Comparison of ENCODE assay signal across 8 mouse cellular contexts in genomic region chr4:43030780-43031230, GRCm38 (mm10). TPM values are rescaled to one million over a fixed set of nuclear protein-coding genes. Genes with fewer than 3 reads are reported as not detected.
DNase-seq lines count a peak whose midpoint lies in the region; ATAC-seq and TF ChIP-seq lines count a peak whose summit lies in the region.

No protein-coding gene starts in this region.

- DNase-seq in layer of hippocampus, adult 2 months (ENCODE audit: low spot score in 2 of 2): peak in 1 of 2 experiments; percentile 38
- DNase-seq in layer of hippocampus, postnatal 10 days (ENCODE audit: low spot score in 2 of 2): no peak
- DNase-seq in MEL (ENCODE audit: low read depth, low spot score): peak; percentile 57
- DNase-seq in forebrain, embryonic 10.5 days (ENCODE audit: extremely low spot score, low spot score): no peak
- DNase-seq in kidney, postnatal 10 days: peak; percentile 66
- no peak for DNase-seq in midbrain, embryonic 14.5 days
- DNase-seq in adrenal gland, adult 2 months: no peak
- DNase-seq in cerebellum, postnatal 10 days: no peak

- peak overlapping the region; percentile 88 for H3K9ac ChIP-seq in MEL (ENCODE audit: control insufficient read depth, low read depth, low read length, poor library complexity, severe bottlenecking)
- H3K9ac ChIP-seq in midbrain, embryonic 14.5 days (replicated peaks; ENCODE audit: low read length): peak overlapping the region; percentile 65

- peak overlapping the region; percentile 87 for H3K4me2 ChIP-seq in midbrain, embryonic 14.5 days (ENCODE audit: low read length)

- peak overlapping the region; percentile 91 for H3K27ac ChIP-seq in layer of hippocampus, adult 2 months
- peak overlapping the region; percentile 75 for H3K27ac ChIP-seq in MEL (ENCODE audit: control insufficient read depth, low read depth, low read length)
- peak overlapping the region; percentile 96 for H3K27ac ChIP-seq in forebrain, embryonic 10.5 days
- H3K27ac ChIP-seq in midbrain, embryonic 14.5 days (replicated peaks; ENCODE audit: low read depth, low read length): peak overlapping the region; percentile 92

- no peak for TF ChIP-seq CTCF in layer of hippocampus, adult 2 months (conservative IDR thresholded peaks at IDR 0.05)
- TF ChIP-seq CTCF in MEL (IDR thresholded peaks at IDR 0.05 in 2 of 3, conservative IDR thresholded peaks at IDR 0.05 in 1 of 3; ENCODE audit: control insufficient read depth in 1 of 3, insufficient read depth in 1 of 3, low read depth in 2 of 3, low read length in 3 of 3, poor library complexity in 1 of 3, severe bottlenecking in 1 of 3): no peak

- peaks cover 16% of the 10 kb centered on the region for H3K79me2 ChIP-seq in MEL (ENCODE audit: control insufficient read depth, insufficient read depth, low read length, poor library complexity)

- peaks cover 4 to 9% of the 10 kb centered on the region in 2 experiments; a peak in 3 of 4 replicates for H3K4me1 ChIP-seq in MEL (ENCODE audit: control insufficient read depth in 1 of 2, insufficient read depth in 2 of 2, low read length in 2 of 2)
- H3K4me1 ChIP-seq in forebrain, embryonic 10.5 days: peaks cover 33% of the 10 kb centered on the region
- peaks cover 22% of the 10 kb centered on the region for H3K4me1 ChIP-seq in midbrain, embryonic 14.5 days (ENCODE audit: control insufficient read depth, insufficient read depth, low read length)

- ATAC-seq in midbrain, embryonic 14.5 days (ENCODE audit: low FRiP score, low TSS enrichment): peak; percentile 32

- no peaks in the 10 kb centered on the region for H3K9me3 ChIP-seq in MEL (replicated peaks; ENCODE audit: insufficient read depth, low read length)
- H3K9me3 ChIP-seq in forebrain, embryonic 10.5 days: no peaks in the 10 kb centered on the region
- no peaks in the 10 kb centered on the region for H3K9me3 ChIP-seq in midbrain, embryonic 14.5 days (ENCODE audit: control insufficient read depth, low read length)

- H3K36me3 ChIP-seq in MEL (ENCODE audit: control insufficient read depth in 1 of 2, insufficient read depth in 2 of 2, low read length in 2 of 2): peaks cover 1 to 5% of the 10 kb centered on the region in 2 experiments; a peak in 3 of 4 replicates
- peaks cover 72% of the 10 kb centered on the region for H3K36me3 ChIP-seq in forebrain, embryonic 10.5 days (replicated peaks)
- peaks cover 64% of the 10 kb centered on the region for H3K36me3 ChIP-seq in midbrain, embryonic 14.5 days (ENCODE audit: control insufficient read depth, insufficient read depth, low read length)

- no peak for TF ChIP-seq POLR2A in MEL (IDR thresholded peaks at IDR 0.05; ENCODE audit: control insufficient read depth in 1 of 2, insufficient read depth in 1 of 2, low read depth in 1 of 2, low read length in 2 of 2, poor library complexity in 1 of 2)

- H3K27me3 ChIP-seq in MEL (ENCODE audit: control insufficient read depth in 1 of 2, insufficient read depth in 2 of 2, low read length in 2 of 2): no peaks in the 10 kb centered on the region
- no peaks in the 10 kb centered on the region for H3K27me3 ChIP-seq in forebrain, embryonic 10.5 days (ENCODE audit: poor library complexity, severe bottlenecking)
- H3K27me3 ChIP-seq in midbrain, embryonic 14.5 days (ENCODE audit: control insufficient read depth, insufficient read depth, low read length): no peaks in the 10 kb centered on the region

- WGBS in forebrain, embryonic 10.5 days: 1% methylated on average over 28 of the region's 28 CpGs
- 2% methylated on average over 28 of the region's 28 CpGs for WGBS in midbrain, embryonic 14.5 days

- TF ChIP-seq RAD21 in MEL (IDR thresholded peaks at IDR 0.05; ENCODE audit: low read depth, low read length): no peak

- no peak for TF ChIP-seq EP300 in MEL (IDR thresholded peaks at IDR 0.05; ENCODE audit: low read depth in 1 of 2, low read length in 2 of 2)

- H3K4me3 ChIP-seq in layer of hippocampus, adult 2 months: peak overlapping the region; percentile 93
- H3K4me3 ChIP-seq in MEL (ENCODE audit: control insufficient read depth in 1 of 2, insufficient read depth in 1 of 2, low read depth in 2 of 2, low read length in 2 of 2): peak overlapping the region; percentile 84 to 93
- peak overlapping the region; percentile 87 for H3K4me3 ChIP-seq in forebrain, embryonic 10.5 days
- H3K4me3 ChIP-seq in midbrain, embryonic 14.5 days (replicated peaks; ENCODE audit: low read depth, low read length): peak overlapping the region; percentile 51

TF ChIP-seq in MEL, 35 proteins besides CTCF, POLR2A, EP300 and RAD21 (continues in another document):
- no peak for TF ChIP-seq SIN3A (IDR thresholded peaks at IDR 0.05; ENCODE audit: low read length)
- no peak for TF ChIP-seq ZC3H11A (IDR thresholded peaks at IDR 0.05; ENCODE audit: low read depth, low read length)
- no peak for TF ChIP-seq CHD1 (IDR thresholded peaks at IDR 0.05; ENCODE audit: low read depth, low read length)
- no peak for TF ChIP-seq MAFK (IDR thresholded peaks at IDR 0.05; ENCODE audit: borderline replicate concordance, low read depth, low read length)
- TF ChIP-seq KAT2A (conservative IDR thresholded peaks at IDR 0.05; ENCODE audit: low read depth, low read length): no peak
- no peak for TF ChIP-seq RCOR1 (IDR thresholded peaks at IDR 0.05; ENCODE audit: low read depth, low read length)
- TF ChIP-seq MYB (IDR thresholded peaks at IDR 0.05; ENCODE audit: low read depth, low read length): no peak
- no peak for TF ChIP-seq NRF1 (IDR thresholded peaks at IDR 0.05; ENCODE audit: insufficient read depth, low read depth, low read length, poor library complexity, severe bottlenecking)
- TF ChIP-seq TBP (IDR thresholded peaks at IDR 0.05; ENCODE audit: low read depth, low read length): no peak
- no peak for TF ChIP-seq TCF12 (IDR thresholded peaks at IDR 0.05; ENCODE audit: low read depth, low read length)
- no peak for TF ChIP-seq GATA1 (IDR thresholded peaks at IDR 0.05; ENCODE audit: low read depth, low read length)
- TF ChIP-seq ELF1 (IDR thresholded peaks at IDR 0.05; ENCODE audit: low read depth, low read length): no peak
- no peak for TF ChIP-seq MYC (IDR thresholded peaks at IDR 0.05; ENCODE audit: low read depth, low read length)

RNA-seq across cellular contexts. Expression of gene Stoml2, which starts 0.7 kb away (rescaled TPM):
- total RNA-seq in layer of hippocampus, adult 2 months (2021): 100 to 1,000 TPM in 1 of 2 experiments, 10 to 100 TPM in 1; 97.3 to 108 TPM
- 100 to 1,000 TPM; 101 TPM for total RNA-seq in layer of hippocampus, postnatal 10 days (2021)
- total RNA-seq in MEL (2012; rRNA removed): 384 and 391 TPM in 2 replicates
- 100 to 1,000 TPM in 1 of 2 experiments, not detected in 1; 480 TPM for polyA plus RNA-seq in MEL (2012; ENCODE audit: insufficient read depth in 1 of 2, insufficient read length in 2 of 2, low read depth in 1 of 2, low replicate concordance in 2 of 2, missing spikeins in 1 of 2)
- polyA plus RNA-seq in forebrain, embryonic 10.5 days (2016; fragmentation: Nextera tagmentation; extraction: Ambion mirVana): 496 and 515 TPM in 2 replicates
- polyA plus RNA-seq in midbrain, embryonic 14.5 days (2014; fragmentation: Nextera tagmentation; extraction: Ambion mirVana): 219 and 222 TPM in 2 replicates
- 100 to 1,000 TPM; 227 to 252 TPM for total RNA-seq in adrenal gland, adult 2 months (2021)
- 192 and 291 TPM in 2 replicates for polyA plus RNA-seq in adrenal gland, adult 2 months (2012; rRNA removed)

RNA-seq across cellular contexts. Expression of gene Pigo, which starts 5.2 kb away (rescaled TPM):
- total RNA-seq in layer of hippocampus, adult 2 months (2021): 10 to 100 TPM; 28.0 to 30.0 TPM
- total RNA-seq in layer of hippocampus, postnatal 10 days (2021): 10 to 100 TPM; 25.6 to 26.0 TPM
- total RNA-seq in MEL (2012; rRNA removed): 22.3 TPM in 2 replicates
- 10 to 100 TPM in 1 of 2 experiments, not detected in 1; 36.1 TPM for polyA plus RNA-seq in MEL (2012; ENCODE audit: insufficient read depth in 1 of 2, insufficient read length in 2 of 2, low read depth in 1 of 2, low replicate concordance in 2 of 2, missing spikeins in 1 of 2)
- 22.2 and 24.4 TPM in 2 replicates for polyA plus RNA-seq in forebrain, embryonic 10.5 days (2016; fragmentation: Nextera tagmentation; extraction: Ambion mirVana)
- polyA plus RNA-seq in midbrain, embryonic 14.5 days (2014; fragmentation: Nextera tagmentation; extraction: Ambion mirVana): 23.3 and 26.4 TPM in 2 replicates
- total RNA-seq in adrenal gland, adult 2 months (2021): 10 to 100 TPM; 16.5 to 20.2 TPM
- polyA plus RNA-seq in adrenal gland, adult 2 months (2012; rRNA removed): 21.3 and 25.4 TPM in 2 replicates

RNA-seq across cellular contexts. Expression of gene Fam214b, which starts 15.2 kb away (rescaled TPM):
- 10 to 100 TPM; 36.1 to 40.3 TPM for total RNA-seq in layer of hippocampus, adult 2 months (2021)
- total RNA-seq in layer of hippocampus, postnatal 10 days (2021): 10 to 100 TPM; 38.5 to 39.2 TPM
- 0.95 and 1.3 TPM in 2 replicates for total RNA-seq in MEL (2012; rRNA removed)
- polyA plus RNA-seq in MEL (2012; ENCODE audit: insufficient read depth in 1 of 2, insufficient read length in 2 of 2, low read depth in 1 of 2, low replicate concordance in 2 of 2, missing spikeins in 1 of 2): 1 to 10 TPM in 1 of 2 experiments, not detected in 1; 3.8 TPM
- polyA plus RNA-seq in forebrain, embryonic 10.5 days (2016; fragmentation: Nextera tagmentation; extraction: Ambion mirVana): 19.8 and 20.3 TPM in 2 replicates
- polyA plus RNA-seq in midbrain, embryonic 14.5 days (2014; fragmentation: Nextera tagmentation; extraction: Ambion mirVana): 32.5 and 35.4 TPM in 2 replicates
- total RNA-seq in adrenal gland, adult 2 months (2021): 10 to 100 TPM; 51.5 TPM
- 42.1 and 43.5 TPM in 2 replicates for polyA plus RNA-seq in adrenal gland, adult 2 months (2012; rRNA removed)

RNA-seq across cellular contexts. Expression of gene Fancg, which starts 20.5 kb away (rescaled TPM):
- 10 to 100 TPM; 10.4 to 12.9 TPM for total RNA-seq in layer of hippocampus, adult 2 months (2021)
- 10 to 100 TPM in 1 of 2 experiments, 1 to 10 TPM in 1; 8.4 to 11.9 TPM for total RNA-seq in layer of hippocampus, postnatal 10 days (2021)
- total RNA-seq in MEL (2012; rRNA removed): 10.1 and 11.4 TPM in 2 replicates
- polyA plus RNA-seq in MEL (2012; ENCODE audit: insufficient read depth in 1 of 2, insufficient read length in 2 of 2, low read depth in 1 of 2, low replicate concordance in 2 of 2, missing spikeins in 1 of 2): 10 to 100 TPM in 1 of 2 experiments, not detected in 1; 24.6 TPM
- polyA plus RNA-seq in forebrain, embryonic 10.5 days (2016; fragmentation: Nextera tagmentation; extraction: Ambion mirVana): 23.1 and 27.3 TPM in 2 replicates
- polyA plus RNA-seq in midbrain, embryonic 14.5 days (2014; fragmentation: Nextera tagmentation; extraction: Ambion mirVana): 17.4 and 20.4 TPM in 2 replicates
- 1 to 10 TPM; 7.7 to 8.9 TPM for total RNA-seq in adrenal gland, adult 2 months (2021)
- 10.8 and 13.5 TPM in 2 replicates for polyA plus RNA-seq in adrenal gland, adult 2 months (2012; rRNA removed)

RNA-seq across cellular contexts. Expression of gene Unc13b, which starts 27.9 kb away (rescaled TPM):
- 10 to 100 TPM; 41.7 to 45.7 TPM for total RNA-seq in layer of hippocampus, adult 2 months (2021)
- 10 to 100 TPM; 53.7 to 70.3 TPM for total RNA-seq in layer of hippocampus, postnatal 10 days (2021)
- 5.4 and 6.5 TPM in 2 replicates for total RNA-seq in MEL (2012; rRNA removed)
- 1 to 10 TPM in 1 of 2 experiments, not detected in 1; 9.6 TPM for polyA plus RNA-seq in MEL (2012; ENCODE audit: insufficient read depth in 1 of 2, insufficient read length in 2 of 2, low read depth in 1 of 2, low replicate concordance in 2 of 2, missing spikeins in 1 of 2)
- 10.7 and 11.6 TPM in 2 replicates for polyA plus RNA-seq in forebrain, embryonic 10.5 days (2016; fragmentation: Nextera tagmentation; extraction: Ambion mirVana)
- 14.3 and 20.4 TPM in 2 replicates for polyA plus RNA-seq in midbrain, embryonic 14.5 days (2014; fragmentation: Nextera tagmentation; extraction: Ambion mirVana)
- 10 to 100 TPM; 10.6 to 11.1 TPM for total RNA-seq in adrenal gland, adult 2 months (2021)
- polyA plus RNA-seq in adrenal gland, adult 2 months (2012; rRNA removed): 6.0 and 8.6 TPM in 2 replicates

Comparison
In these comparisons a context has a peak if more than half of its experiments do, and no peak if none do; other contexts are left out.
1. DNase-seq: peak in MEL (single experiment) and kidney, postnatal 10 days (single experiment); none in layer of hippocampus, postnatal 10 days (0 of 2), forebrain, embryonic 10.5 days (single experiment), midbrain, embryonic 14.5 days (single experiment), adrenal gland, adult 2 months (single experiment) and cerebellum, postnatal 10 days (0 of 2).
2. RNA of gene Fam214b, which starts 15.2 kb away (total RNA-seq): 51.5 TPM in adrenal gland, adult 2 months, 36.1 to 40.3 TPM in layer of hippocampus, adult 2 months and 38.5 to 39.2 TPM in layer of hippocampus, postnatal 10 days; 0.95 to 1.3 TPM in MEL; every median in the first group is over 10 times any median in the second.
3. Peak in every context shown above with its lines, with median percentiles within 50 percentile points of each other: H3K27ac ChIP-seq and H3K4me3 ChIP-seq.